Mouse (Mus musculus): ENCODE results near the gene Gng3.
"Not testable (repeated sequence)": the region's sequence is repeated elsewhere in the genome, so short reads cannot be mapped to it uniquely, and the experiment has no call there.

Gene Gng3

GRCm38 (mm10) chr19:8839103-8839907 lies at the start of gene Gng3:
Gng3 (minus strand) TSS chr19:8839194.
- DNase-seq (ENCODE audit: low spot score in 2 of 2) = peak; percentile 88 to 90

DNA sequence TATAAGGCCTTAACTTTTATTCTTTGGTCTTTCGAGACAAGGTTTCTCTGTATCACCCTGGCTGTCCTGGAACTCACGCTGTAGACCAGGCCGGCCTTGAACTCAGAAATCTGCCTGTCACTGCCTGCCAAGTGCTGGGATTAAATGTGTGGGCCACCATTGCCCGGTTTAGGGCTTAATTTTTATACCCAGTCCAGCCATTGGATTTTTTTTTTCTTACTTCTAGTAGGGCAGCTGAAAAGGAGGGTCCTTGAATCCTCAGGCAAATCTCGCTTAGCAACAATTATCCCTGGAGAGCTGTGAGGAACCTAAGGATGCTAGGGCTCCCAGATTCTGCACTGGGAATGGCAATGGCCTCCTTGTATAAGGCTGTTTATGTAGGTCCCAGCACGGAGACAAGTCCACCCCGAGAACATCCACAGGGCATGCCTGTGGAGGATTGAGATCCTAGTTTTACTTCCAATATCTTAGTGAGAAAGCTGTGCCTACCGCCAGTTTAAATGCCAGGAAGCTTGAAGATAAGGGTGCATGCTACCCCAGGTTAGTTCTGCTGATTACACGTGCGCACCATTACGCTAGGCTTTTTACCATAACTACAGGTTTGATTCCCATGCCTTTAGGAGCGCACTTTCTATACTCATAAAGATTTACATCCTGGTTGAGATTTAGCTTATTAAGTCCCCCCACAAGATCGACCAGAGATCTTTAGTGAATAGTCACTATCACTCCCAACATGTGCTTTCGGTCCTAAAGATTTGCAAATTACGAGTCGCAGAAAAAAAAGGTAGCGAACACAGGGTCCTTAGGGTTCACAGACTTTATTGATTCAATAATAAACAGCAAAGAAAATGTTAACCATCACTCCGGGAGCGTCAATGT lies 48.8 kb upstream of the Gng3 start:
- DNase-seq (ENCODE audit: low spot score in 2 of 2) = no peak

DNA sequence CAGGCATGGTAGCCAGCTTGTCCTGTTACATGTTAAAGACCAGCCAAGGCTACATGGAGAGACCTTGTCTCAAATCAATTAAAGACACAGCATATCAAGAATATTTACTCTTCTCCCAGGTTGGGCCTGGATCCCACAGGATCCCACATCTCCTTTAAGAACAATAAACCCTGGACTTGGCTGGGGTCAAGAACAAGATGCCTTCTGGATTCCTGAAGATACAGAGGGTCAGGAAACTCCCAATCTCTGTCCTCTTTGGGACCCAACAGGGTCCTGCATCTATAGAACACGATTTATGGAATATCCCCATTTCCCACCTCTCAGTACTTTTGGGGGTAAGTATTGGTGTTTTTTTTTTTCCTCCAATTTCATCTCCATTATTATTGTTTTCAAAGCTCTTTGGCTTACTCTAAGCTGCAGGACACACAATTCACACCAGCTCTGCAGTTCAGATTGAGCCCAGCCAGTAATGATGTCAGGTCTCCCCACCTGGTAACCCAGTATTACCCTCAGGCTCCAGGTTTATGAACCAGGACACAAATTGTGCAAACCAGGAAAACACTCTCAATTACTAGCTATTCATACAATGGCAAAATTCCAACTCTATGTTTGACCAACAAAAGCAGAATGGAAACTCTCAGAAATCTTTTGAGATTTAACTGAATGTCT lies 48.1 kb upstream of the Gng3 start:
- DNase-seq (ENCODE audit: low spot score in 2 of 2) = no peak

DNA sequence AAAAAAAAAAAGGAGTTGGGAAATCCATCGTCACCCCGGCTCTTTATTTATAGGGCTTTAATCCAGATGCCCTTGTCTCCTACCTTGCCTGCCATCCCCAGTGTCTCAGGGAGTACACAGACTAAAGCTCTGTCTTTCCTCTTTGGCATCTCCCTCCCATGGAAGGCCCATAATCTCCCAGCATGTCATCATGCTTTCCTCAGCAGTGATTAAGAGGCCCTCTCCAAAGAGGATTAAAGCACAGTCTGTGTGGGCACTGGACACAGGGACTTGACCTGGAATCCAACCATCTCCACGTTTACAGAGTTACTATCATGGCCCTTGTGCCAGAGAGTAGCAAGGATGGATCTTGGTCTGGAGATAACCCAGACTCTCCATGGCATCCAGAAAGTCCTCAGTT lies 44.6 kb upstream of the Gng3 start, which contains the start of the genes Lbhd1 and Gm49403:
TSS of gene Lbhd1 (plus strand) at position 117 of the 400 bp plus-strand sequence.
TSS of gene Gm49403 (plus strand) at position 315 of the 400 bp plus-strand sequence.
- DNase-seq (ENCODE audit: low spot score in 2 of 2) = no peak

GRCm38 (mm10) chr19:8881034-8881392 lies 42.0 kb upstream of the Gng3 start:
- no peak for DNase-seq (ENCODE audit: low spot score in 2 of 2)

GRCm38 (mm10) chr19:8880311-8881033 lies 41.5 kb upstream of the Gng3 start, which contains the start of gene Uqcc3:
Uqcc3 (minus strand) TSS chr19:8880923.
- peak; percentile 86 to 89 for DNase-seq (ENCODE audit: low spot score in 2 of 2)

DNA sequence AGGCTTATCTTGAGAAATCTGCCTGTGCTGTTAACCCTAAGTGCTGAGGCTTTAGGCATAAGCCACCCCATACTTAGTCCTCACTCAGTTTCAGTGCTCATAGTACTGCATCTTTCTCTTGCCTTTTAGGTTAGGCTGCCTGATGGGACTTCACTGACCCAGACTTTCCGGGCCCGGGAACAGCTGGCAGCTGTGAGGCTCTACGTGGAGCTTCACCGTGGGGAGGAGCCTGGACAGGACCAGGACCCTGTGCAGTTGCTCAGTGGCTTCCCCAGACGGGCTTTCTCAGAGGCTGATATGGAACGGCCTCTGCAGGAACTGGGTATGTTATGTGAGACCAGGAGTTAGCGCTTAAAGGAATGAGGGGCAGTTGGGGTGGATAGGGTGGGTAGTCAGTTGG lies 36.0 kb upstream of the Gng3 start:
- DNase-seq (ENCODE audit: low spot score in 2 of 2) = no peak

- no peak for DNase-seq (ENCODE audit: low spot score in 2 of 2)
Measured at GRCm38 (mm10) chr19:8872266-8872840, 33.4 kb upstream of the Gng3 start.

DNA sequence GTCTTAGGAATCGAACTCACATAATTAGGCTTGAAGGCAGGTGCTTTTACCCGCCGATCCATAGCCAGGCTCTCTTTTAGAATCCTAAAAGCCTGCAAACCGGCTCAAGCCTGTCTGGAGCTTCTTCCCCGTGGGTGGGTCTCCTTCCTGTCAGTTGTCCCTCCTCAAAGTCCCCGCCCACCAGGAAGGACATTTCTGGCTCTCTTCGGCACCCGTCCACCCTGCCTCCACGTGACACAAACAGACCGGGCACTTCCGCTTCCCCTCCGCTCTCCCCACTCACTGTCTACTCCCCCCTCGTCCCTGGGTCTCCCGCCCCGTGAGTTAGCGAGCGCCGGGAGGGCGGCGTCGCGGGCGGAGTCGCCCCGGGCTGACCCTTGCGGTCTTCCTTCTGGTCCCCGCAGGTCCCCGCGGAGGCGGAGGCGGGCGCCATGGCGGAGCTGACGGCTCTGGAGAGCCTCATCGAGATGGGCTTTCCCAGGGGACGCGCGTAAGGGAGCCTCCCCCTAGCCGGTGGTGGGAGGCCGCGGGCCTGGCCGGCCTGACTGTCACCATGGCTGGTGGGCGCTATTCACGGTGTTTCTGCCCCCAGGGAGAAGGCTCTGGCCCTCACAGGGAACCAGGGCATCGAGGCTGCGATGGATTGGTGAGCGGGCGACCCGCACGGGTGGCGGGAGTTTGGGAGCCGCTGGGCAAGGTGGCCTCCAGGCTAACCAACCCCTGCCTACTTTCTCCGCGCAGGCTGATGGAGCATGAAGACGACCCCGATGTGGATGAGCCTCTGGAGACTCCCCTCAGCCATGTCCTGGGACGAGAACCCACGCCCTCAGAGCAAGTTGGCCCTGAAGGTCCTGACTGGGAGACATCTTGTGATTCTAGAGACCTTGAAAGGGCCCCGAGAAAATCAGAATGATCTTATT lies 32.5 kb upstream of the Gng3 start, which contains the start of gene Ubxn1:
TSS of gene Ubxn1 (plus strand) at position 230 of the 920 bp plus-strand sequence.
- peak; percentile 98 to 100 for DNase-seq (ENCODE audit: low spot score in 2 of 2)

GRCm38 (mm10) chr19:8870838-8871237 lies 31.8 kb upstream of the Gng3 start:
- no peak for DNase-seq (ENCODE audit: low spot score in 2 of 2)

DNA sequence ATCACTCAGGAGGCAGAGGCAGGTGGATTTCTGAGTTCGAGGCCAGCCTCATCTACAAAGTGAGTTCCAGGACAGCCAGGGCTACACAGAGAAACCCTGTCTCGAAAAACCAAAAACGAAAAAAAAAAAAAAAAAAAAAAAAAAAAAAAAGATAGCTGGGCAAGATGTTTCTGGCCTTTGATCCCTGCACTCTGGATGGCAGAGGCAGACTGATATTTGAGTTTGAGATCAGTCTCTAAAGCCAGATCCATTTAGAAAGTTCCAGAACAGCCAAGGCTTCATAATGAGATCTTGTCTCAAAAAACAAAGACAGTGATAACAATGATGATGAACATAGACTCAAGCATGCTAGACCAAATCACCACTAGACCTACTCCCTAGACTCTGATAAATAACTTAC lies 31.4 kb upstream of the Gng3 start:
- not testable (repeated sequence) for DNase-seq (ENCODE audit: low spot score in 2 of 2)

DNA sequence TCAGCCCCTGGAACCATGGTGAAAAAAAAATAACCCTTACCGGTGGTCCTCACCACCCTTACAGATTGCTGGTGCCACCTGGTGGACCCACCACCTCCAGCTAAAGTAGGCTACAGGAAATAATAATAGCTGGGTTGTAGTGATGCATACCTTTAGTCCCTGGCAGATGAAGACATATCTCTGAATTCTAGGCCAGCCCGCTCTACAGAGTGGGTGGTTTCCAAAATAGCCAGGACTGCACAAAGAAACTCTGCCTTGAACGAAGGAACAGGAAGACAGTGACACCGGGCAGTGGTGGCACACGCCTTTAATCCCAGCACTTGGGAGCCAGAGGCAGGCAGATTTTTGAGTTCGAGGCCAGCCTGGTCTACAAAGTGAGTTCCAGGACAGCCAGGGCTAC lies 25.3 kb upstream of the Gng3 start:
- no peak for DNase-seq (ENCODE audit: low spot score in 2 of 2)

GRCm38 (mm10) chr19:8859018-8859417 lies 20.0 kb upstream of the Gng3 start:
- no peak for DNase-seq (ENCODE audit: low spot score in 2 of 2)

- DNase-seq (ENCODE audit: low spot score in 2 of 2) = no peak
Measured at GRCm38 (mm10) chr19:8857689-8858088, 18.7 kb upstream of the Gng3 start.

- DNase-seq (ENCODE audit: low spot score in 2 of 2) = peak in 1 of 2 experiments; percentile 55
Measured at GRCm38 (mm10) chr19:8853117-8853516, 14.1 kb upstream of the Gng3 start.

GRCm38 (mm10) chr19:8852236-8852928 lies 13.4 kb upstream of the Gng3 start:
- DNase-seq (ENCODE audit: low spot score in 2 of 2) = no peak

DNA sequence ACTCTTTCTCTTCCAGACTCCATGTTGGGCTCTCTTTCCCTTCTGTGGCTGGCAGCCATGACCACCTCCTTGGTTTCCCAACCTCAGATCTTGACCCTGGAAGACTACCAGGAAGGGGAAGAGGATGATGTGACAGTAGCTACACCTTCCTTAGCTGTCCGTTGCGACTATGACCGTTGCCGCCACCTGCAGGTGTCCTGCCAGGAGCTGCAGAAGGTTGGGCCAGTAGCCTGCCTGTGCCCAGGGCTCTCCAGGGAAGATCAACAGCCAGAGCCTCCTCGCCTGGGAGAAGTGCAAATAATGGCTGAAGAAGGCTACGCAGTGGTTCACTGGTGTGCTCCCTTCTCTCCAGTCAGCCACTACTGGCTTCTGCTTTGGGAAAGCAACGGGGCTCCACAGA lies 12.6 kb upstream of the Gng3 start:
- DNase-seq (ENCODE audit: low spot score in 2 of 2) = no peak

GRCm38 (mm10) chr19:8850402-8850901 lies 11.5 kb upstream of the Gng3 start, which contains the start of gene Lrrn4cl:
Lrrn4cl (plus strand) TSS chr19:8850768.
- no peak for DNase-seq (ENCODE audit: low spot score in 2 of 2)

- no peak for DNase-seq (ENCODE audit: low spot score in 2 of 2)
Measured at GRCm38 (mm10) chr19:8848356-8848755, 9.4 kb upstream of the Gng3 start.

Measured in frontal cortex, postnatal 36 days (tissue).